Mouse (Mus musculus) MEL-GATA-1-ER (cell line): ENCODE data around the gene Foxp2.

Source experiments
- DNase-seq: peaks from one replicate; pipeline ENCODE4 v3.0.0-alpha.2; 2012; ENCODE audit warnings: low read depth; ENCODE audit errors: extremely low read depth

The Foxp2 gene

GRCm38 (mm10) chr6:15370827-15371226 is 469.7 kb downstream of the Foxp2 start:
- DNase-seq, result no peak

DNA sequence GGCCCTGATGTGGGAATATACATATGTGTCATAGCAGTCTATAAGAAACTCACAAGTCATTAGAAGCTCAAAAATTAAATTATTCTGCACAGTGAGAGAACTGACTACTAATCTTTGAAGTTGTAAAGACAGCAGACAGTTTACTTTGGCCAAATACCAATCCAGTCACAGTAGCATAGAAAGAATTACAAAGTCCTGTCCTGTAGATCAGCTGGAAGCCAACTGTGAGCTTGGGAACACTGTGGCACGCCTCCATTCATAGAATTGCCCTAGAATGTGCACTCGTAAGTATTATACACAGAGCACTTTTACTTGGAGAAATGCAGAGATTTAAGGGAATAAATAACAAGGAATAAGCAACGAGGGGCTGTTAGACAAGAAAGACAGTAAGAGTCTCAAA is 472.5 kb downstream of the Foxp2 start:
- no peak for DNase-seq

GRCm38 (mm10) chr6:15378261-15378660 is 477.1 kb downstream of the Foxp2 start:
- DNase-seq, result no peak

- no peak for DNase-seq
Observed at GRCm38 (mm10) chr6:15396462-15396861, 495.3 kb downstream of the Foxp2 start.

DNA sequence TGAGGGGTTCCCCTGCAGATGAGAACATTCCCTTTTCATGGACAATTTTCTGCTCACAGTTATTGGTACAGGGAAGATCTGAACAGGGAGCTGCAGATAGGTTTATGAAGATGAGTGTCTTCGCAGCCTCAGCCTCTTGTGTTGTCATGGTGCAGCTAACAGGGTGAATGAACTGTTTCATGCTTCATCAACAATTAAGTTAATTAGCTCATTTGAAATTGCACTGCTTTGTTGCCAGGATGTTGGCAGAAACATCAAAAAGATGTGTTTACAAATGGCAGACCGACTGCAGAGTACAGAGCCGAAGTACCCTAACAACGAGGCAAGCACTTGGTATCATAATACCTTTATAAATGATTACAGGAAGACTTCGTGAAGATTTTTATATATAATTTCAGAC is 496.3 kb downstream of the Foxp2 start:
- no peak for DNase-seq

DNA sequence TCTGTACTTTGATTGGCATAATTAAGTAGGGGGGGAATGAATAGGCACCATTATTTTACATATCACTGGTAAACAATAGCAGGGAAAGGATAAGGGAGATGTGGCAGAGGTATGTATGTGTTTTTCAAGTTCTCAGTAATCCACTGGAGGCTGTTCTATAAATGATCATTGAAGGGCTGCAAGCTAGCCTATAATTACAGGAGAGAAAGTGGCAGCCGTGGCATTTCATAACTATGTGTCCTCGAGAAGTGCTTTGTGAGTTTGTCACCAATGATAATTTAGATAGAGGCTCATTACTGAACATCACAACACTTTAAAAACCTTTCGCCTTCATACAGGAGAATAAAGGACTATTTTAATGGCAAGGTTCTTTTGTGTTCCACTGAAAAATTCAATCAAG is 500.0 kb downstream of the Foxp2 start:
- DNase-seq, result no peak

GRCm38 (mm10) chr6:15402026-15402425 is 500.9 kb downstream of the Foxp2 start:
- DNase-seq, result no peak

DNA sequence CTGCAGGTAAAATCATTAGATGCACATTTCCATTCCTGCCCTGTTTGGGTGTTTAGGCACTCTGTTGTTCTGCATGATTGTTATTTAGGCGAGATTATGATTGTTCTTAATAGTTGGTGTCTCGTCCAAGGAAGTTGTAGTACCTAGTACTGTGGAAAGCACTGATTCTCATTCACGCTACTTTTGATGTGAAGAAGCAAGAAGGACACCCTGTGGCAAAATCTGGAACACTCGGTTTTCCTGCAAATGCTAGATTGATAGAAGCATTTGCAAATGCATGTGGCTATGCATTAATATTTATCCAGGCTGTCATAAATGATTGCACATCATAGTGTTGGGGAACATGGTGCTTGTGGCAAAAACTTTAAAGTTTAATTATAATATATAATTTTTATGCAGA is 514.0 kb downstream of the Foxp2 start:
- DNase-seq, result no peak

DNA sequence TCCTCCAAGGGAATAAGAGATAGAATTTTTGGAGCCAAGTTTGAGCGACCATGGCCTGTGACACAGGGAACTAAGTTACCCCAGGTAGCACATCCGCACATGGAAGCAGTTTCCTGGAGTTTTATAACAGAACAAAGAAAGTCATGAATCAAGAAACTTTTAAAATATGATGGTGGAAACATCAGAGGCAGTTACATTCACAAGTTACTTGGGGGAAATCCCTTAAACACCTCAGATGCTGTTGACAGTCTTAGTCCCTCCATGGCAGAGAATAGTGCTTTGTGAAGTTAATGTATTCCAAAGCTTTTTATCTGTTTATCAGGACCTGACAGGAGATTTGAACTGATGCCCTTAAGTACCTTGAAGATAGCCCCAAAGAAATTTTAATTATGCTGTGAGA is 558.6 kb downstream of the Foxp2 start:
- no peak for DNase-seq

DNA sequence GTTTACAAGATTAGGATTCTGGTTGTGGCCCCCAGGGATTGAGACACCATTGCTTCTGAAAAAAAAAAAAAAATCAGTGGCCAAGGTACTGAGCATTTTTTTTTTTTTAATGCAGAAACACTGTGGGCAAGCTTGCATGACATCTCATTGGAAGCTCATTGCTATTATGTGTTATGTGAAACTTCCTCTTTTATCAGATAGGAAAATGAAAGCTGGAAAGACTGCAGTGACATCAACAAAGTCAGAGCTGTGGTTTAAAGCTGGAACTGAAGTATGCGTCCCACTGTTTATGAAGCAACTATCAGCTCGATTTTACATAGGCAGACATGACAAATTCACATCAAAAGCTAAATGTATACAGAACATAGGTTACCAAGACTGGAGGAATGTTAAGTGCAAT is 562.2 kb downstream of the Foxp2 start:
- DNase-seq, result no peak

DNA sequence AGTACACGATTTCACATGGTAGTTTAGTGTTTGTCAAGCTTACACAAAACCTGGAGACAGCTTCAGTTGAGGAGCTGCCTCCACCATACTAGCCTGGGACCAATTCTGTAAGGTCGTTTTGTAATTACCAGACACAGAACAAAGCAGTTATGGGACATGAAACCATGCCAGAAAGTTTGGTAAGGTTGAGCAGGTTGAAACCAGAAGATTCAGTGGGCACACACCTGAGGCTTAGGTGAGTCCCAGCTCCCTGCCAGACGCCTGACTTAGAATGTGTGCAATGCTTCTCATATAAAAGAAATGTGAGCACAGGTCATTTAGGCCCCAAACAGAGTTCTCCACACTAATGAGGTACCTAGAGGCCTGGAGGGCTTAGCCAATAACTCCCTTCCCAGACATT is 564.3 kb downstream of the Foxp2 start:
- DNase-seq, result no peak

DNA sequence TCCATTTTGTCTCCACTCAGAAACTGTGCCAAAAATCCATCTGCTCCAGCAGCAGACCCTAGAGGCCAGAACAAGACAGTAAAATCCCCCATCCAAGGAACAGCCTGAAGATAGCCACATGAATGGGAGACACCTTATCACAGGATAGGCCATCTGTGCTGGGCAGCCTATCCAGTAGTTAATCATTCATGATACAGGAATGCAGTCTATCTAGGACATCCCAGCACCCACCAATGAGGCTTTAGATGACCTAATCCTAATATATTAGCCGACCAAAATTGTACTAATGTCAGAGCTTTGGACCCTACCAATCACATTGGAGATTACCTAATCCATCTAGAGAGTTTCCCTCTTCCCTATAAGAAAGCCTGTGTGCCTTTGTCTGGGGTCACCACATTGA is 565.5 kb downstream of the Foxp2 start:
- DNase-seq, result no peak

GRCm38 (mm10) chr6:15486909-15487308 is 585.8 kb downstream of the Foxp2 start:
- no peak for DNase-seq
